Mouse (Mus musculus) ovary, postnatal 36 days (tissue): Measurements from ENCODE around the gene Ank3.
A peak's percentile ranks its signal among the peaks of the same experiment; 100 is the strongest.
"Not testable (repeated sequence)": the region's sequence is repeated elsewhere in the genome, so short reads cannot be mapped to it uniquely, and the experiment has no call there.

Source experiments
- DNase-seq: peaks from one replicate; pipeline ENCODE4 v3.0.0; 2022; ENCODE audit warnings: low spot score, mixed read lengths

Ank3 gene

DNA sequence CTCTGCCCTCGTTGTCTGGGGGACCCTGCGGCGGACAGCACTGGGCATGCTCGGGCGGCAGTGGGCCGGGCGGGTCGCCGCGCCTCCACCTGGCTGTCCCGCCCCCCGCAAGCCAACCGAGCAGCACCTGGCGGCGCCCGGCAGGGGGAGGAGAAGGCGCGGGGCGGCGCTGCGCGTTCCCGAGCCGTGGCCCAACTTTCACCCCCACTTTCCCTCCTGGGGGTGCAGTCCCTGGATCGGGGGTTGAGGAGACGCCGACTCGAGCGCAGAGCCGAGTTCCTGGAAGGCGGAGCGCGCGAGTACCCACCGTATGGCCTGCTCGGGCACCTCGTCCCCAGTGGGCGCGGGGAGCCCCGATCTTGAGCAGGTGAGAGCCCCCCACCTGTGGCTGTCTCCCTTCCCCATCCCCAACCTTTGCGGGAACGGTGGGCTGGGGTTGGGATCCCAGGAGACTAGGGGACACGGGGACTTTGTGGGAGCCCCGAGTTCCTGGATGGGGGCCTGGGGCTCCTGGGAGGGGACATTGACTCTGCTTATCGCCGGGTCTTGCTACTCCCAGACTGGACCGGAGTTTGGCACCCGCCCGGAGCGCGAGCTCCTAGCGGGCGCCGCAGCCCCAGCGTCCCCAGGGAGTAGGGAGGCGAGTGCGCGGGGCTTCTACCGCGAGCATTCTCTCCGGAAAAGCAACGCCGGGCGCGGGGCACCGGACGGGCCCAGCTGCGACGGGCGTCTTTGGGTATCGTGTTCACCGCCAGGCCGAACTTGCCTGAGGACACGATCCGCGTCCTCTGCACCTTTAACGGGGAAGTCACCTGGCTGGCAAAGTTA, at the start of gene Ank3:
TSS of gene Ank3 (plus strand) at position 11 of the 828 bp plus-strand sequence.
- DNase-seq: peak; percentile 47

DNA sequence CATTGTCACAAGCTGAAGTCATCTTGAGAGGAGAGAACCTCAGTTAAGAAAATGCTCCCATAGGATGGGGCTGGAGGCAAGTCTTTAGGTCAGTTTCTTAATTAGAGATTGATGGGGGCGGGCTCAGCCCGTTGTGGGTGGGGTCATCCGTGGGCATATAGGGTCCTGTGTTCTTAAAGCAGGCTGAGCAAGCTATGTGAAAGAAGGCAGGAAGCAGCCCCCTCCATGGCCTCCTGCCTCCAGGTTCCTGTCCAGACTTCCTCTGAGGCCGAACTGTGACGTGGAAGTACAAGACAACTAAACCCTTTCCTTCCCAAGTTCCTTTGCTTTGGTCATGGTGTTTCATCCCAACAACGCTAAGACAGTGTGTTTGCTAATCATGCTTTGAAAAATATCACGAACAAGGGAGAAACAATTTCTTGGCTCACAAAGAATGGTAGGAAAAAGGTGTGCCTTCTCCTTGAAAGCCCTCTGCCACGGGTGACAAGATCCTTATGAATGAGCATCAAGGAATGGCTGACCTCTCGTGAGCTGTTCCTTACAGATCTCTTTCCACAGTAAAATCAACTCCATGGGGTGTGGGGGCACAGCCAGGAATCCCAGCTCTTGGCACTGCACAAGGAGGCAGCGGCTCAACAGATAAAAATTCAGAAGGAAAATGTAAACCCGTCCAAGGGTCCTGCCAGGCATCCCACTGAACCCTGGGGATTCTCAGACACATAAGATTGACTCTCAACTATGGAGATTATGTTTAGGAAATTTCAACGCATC, 47.3 kb upstream of the Ank3 start:
- DNase-seq: no peak

DNA sequence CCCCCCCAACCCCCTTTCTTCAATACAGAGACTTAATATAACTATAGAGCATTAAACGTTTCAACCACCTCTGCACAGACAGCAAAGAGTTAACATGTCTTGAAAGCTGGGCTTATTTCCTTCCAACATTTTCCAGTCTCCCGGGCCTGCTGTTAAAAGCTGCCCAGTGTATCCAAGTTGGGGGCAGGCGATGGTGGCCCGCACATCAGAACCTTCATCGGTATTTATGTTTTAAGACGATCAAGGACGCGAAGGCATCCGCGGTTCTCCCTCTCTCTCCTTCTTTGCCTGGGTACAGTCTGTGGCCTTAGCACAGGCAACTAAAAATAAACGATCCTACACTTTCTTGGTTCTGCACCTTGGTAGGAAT, 46.7 kb upstream of the Ank3 start:
- no peak for DNase-seq

GRCm38 (mm10) chr10:69352212-69353085, 46.1 kb upstream of the Ank3 start, which contains the start of gene Cdk1:
Cdk1 (minus strand) TSS chr10:69352938.
- DNase-seq: peak; percentile 96

DNA sequence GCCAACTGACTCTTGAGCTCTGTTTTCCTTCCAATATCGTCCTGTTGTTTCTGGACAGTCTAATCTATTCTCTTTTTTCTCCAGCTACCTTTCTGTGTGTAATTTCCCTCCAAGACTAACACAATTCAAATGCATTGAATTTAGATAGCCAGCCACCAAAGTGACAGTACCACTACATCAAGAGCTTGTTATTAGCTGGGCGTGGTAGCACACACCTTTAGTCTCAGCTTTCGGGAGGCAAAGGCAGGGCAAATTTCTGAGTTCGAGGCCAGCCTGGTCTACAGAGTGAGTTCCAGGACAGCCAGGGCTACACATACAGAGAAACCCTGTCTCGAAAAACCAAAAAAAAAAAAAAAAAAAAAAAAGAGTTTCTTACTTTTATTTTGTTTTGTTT, 45.5 kb upstream of the Ank3 start:
- DNase-seq: not testable (repeated sequence)

DNA sequence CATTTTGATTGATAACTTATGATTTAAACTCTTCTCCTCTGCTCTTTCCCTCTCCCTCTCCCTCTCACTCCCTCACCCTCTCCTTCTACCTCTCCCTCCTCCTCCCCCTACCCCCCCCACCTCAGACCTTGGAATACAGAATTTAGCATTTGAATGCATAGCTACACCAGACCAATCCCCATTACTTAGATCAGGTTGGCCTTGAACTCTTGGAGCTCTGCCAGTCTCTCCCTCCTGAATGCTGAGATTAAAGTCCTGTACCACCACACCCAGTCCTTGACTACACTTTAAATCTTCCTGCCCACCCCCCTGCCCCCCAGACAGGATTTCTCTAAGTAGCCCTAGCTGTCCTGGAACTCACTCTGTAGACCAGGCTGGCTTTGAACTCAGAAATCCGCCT, 38.9 kb upstream of the Ank3 start:
- no peak for DNase-seq

- no peak for DNase-seq
Observed at GRCm38 (mm10) chr10:69366208-69366607, 32.4 kb upstream of the Ank3 start.

- no peak for DNase-seq
Observed at GRCm38 (mm10) chr10:69366877-69367387, 31.6 kb upstream of the Ank3 start.

- no peak for DNase-seq
Observed at GRCm38 (mm10) chr10:69369321-69369720, 29.3 kb upstream of the Ank3 start.

GRCm38 (mm10) chr10:69371441-69371840, 27.1 kb upstream of the Ank3 start:
- DNase-seq: peak; percentile 33

GRCm38 (mm10) chr10:69372061-69372460, 26.5 kb upstream of the Ank3 start:
- DNase-seq: no peak

GRCm38 (mm10) chr10:69373796-69374550, 24.6 kb upstream of the Ank3 start:
- no peak for DNase-seq

GRCm38 (mm10) chr10:69375154-69375553, 23.4 kb upstream of the Ank3 start:
- DNase-seq: no peak

DNA sequence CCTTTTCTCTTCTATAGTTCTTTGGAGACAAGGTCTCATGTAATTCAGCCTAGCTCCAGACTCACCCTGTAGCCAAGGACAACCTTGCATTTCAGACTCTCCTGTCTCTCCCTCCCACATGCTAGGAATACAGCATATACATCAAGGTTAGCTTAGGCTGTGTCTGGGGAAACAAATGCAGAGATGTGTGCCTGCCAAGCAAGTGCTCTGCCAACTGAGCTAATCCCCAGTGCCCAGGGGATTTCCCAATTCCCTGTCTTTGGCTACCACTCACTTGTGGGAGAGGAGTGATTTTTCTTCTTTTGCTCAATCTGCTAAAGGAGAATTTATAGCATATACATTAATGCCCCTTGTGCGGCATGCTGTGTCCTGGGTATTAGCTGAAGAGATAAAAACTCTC, 15.4 kb upstream of the Ank3 start:
- no peak for DNase-seq

DNA sequence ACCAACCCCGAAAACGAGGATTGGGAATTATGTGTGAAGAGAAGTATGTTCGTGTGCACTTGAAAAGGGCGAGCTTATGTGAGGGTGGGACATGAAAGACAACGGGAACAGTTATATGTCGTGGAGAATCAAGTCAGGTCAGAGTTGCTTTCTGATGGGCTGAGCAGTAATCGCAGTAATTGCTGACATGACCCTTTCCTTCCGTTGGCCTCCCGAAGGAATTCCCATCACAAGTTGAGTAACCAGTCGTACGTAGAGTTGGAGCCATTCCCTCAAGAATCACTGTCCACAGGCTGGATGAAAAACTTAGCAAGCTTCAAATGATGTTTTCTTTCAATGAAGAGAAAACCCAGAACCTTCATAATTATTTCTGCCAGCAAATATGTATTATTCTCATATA, 13.9 kb upstream of the Ank3 start:
- DNase-seq: no peak

- no peak for DNase-seq
Observed at GRCm38 (mm10) chr10:69385136-69385535, 13.4 kb upstream of the Ank3 start.

DNA sequence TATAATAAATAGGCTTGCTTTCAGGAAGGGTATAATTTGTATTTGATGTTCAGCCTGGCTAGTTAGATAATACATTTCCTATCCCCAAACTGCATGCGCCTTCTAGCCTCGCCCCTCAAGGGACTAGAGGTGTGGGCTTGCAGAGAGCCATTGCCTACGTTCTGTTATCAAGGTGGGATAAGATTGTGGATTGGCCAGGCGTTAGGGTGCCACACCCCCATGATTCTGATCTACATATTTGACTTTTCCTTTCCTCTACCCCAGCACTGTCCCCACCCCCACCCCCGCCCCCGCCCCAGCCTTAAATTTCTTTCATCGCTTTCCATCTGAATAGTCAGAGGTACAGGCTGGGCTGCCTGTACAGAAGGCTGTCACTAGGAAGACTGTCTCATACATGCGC, 11.8 kb upstream of the Ank3 start:
- DNase-seq: no peak

DNA sequence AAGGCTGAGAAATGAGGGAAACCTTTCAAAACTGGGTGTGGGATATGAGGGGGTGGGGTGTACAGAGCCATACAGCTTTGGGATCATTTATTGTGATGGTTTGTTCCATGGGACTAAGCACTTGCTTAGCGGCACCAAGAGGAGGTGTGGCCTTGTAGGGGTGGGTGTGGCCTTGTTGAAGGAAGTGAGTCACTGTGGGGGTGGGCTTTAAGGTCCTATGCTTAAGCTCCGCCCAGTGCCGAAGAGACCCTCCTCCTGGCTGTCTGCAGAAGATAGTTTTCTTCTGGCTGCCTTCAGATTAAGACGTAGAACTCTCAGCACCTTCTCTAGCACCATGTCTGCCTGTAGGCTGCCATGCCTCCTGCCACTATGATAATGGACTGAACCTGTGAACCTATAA, 9.1 kb upstream of the Ank3 start:
- DNase-seq: no peak

DNA sequence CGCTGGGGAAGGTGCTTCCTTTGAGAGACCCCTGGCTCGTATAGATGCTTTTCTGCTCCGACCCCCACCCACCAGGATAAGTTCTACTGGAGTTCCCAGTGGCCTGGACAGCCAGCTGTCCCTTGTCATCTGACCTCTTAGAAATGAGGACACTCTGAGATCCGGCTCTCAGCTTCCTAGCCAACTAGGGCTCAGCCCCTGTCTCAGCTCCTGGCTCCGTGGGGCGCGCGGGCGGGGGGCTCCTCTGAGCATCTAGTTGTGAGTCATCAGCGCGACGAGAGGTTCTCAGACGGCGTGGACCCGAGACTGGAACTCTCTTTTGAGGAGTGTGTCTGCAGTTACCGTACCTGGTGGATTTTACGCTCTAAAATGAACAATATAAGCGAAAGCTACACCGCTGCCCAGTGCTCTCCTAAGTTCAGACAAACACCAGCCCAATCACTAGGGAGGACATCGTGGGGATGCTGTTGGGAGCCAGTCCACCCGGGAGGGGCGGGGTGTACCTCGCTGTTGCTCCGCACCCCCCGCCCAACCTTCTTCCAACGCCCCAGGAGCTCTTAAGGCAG, 293 bp upstream of the Ank3 start:
- no peak for DNase-seq

GRCm38 (mm10) chr10:69399814-69400385, 1.3 kb downstream of the Ank3 start:
- DNase-seq: no peak

GRCm38 (mm10) chr10:69405431-69405830, 6.9 kb downstream of the Ank3 start:
- no peak for DNase-seq
